Mouse (Mus musculus) liver, embryonic 13.5 days (tissue): Measurements from ENCODE around the gene Btnl1. TPM values are rescaled to one million over a fixed set of nuclear protein-coding genes. Genes with fewer than 3 reads are reported as not detected.

Experiments
- ATAC-seq: fragments of 200-750 bp; cut with Nextera tagmentation; 2 replicates; pipeline ENCODE4 v1.8.0; 2017; ENCODE audit warnings: low read depth, mild to moderate bottlenecking, moderate number of reproducible peaks, moderate library complexity
- DNase-seq: peaks from one replicate; pipeline ENCODE4 v3.0.0; 2022
- H3K27ac ChIP-seq: fragments of 300-500 bp; sonication (generic); 2 replicates; pipeline ENCODE4 v1.5.1; 2015; ENCODE audit warnings: moderate library complexity, mild to moderate bottlenecking, inconsistent platforms
- H3K27me3 ChIP-seq: fragments of 300-500 bp; sonication (generic); 2 replicates; pipeline ENCODE4 v1.6.1; 2015; ENCODE audit warnings: mild to moderate bottlenecking, inconsistent platforms
- H3K36me3 ChIP-seq: fragments of 300-500 bp; sonication (generic); 2 replicates; pipeline ENCODE4 v1.6.1; 2015; ENCODE audit warnings: mild to moderate bottlenecking, inconsistent platforms
- H3K4me1 ChIP-seq: fragments of 300-500 bp; sonication (generic); replicated peaks from 2 replicates; pipeline ENCODE4 v1.6.1; 2015; ENCODE audit warnings: inconsistent platforms
- H3K4me2 ChIP-seq: fragments of 300-500 bp; sonication (generic); 2 replicates; pipeline ENCODE4 v1.6.1; 2015; ENCODE audit warnings: inconsistent platforms, mild to moderate bottlenecking, moderate library complexity
- H3K4me3 ChIP-seq: fragments of 300-500 bp; sonication (generic); replicated peaks from 2 replicates; pipeline ENCODE4 v1.5.1; 2015; ENCODE audit warnings: mild to moderate bottlenecking, inconsistent platforms
- H3K9ac ChIP-seq: fragments of 300-500 bp; sonication (generic); 2 replicates; pipeline ENCODE4 v1.6.1; 2015; ENCODE audit warnings: mild to moderate bottlenecking, inconsistent platforms
- H3K9me3 ChIP-seq: fragments of 300-500 bp; sonication (generic); replicated peaks from 2 replicates; pipeline ENCODE4 v1.6.1; 2016; ENCODE audit warnings: inconsistent platforms
- WGBS: fragments of 180-500 bp; shearing (Covaris S2); methylation state at CpG from one replicate; pipeline ENCODE4 v1.1.7; 2015; ENCODE audit not compliant: insufficient replicate concordance; 5-methylcytosine and 5-hydroxymethylcytosine counted together
- polyA plus RNA-seq: library from polyadenylated mRNA; unstranded; fragments of >200 nt; fragmentation: Nextera tagmentation; extraction: Ambion mirVana; gene quantifications from 2 replicates; pipeline ENCODE4 v1.2.1, GENCODE M21; 2015

The Btnl1 gene
- polyA plus RNA-seq, 1 experiment from 2014 or later, result not detected

DNA sequence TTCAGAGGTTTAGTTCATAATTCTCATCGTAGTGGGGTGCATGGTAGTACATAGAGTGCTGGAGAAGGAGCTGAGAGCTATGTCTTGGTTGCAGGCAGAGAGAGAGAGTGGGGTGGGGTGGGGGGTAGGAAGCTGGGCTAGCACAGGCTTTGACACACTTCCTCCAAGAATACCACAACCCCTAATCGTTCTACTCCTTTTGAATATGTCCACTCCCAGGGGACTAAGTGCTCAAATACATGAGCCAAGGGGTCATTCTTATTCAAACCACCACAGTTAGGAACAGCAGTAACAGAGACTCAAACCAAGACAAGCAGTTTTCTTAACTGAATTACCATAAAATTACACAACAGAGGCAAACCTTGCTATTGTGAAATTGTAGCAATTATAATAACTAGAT, 9.7 kb downstream of the Btnl1 start:
- no peaks in the 10 kb centered on the region for H3K9me3 ChIP-seq
- ATAC-seq (no peak), DNase-seq (no peak)
- peaks cover 8% of the 10 kb centered on the region for H3K27me3 ChIP-seq
- no peaks in the 10 kb centered on the region for H3K36me3 ChIP-seq
- no peak overlapping the region for H3K27ac ChIP-seq
- no peak overlapping the region for H3K9ac ChIP-seq
- WGBS, result 26% methylated on average over 2 of the region's 2 CpGs
- no peak overlapping the region for H3K4me2 ChIP-seq
- no peak overlapping the region for H3K4me3 ChIP-seq
- no peaks in the 10 kb centered on the region for H3K4me1 ChIP-seq

DNA sequence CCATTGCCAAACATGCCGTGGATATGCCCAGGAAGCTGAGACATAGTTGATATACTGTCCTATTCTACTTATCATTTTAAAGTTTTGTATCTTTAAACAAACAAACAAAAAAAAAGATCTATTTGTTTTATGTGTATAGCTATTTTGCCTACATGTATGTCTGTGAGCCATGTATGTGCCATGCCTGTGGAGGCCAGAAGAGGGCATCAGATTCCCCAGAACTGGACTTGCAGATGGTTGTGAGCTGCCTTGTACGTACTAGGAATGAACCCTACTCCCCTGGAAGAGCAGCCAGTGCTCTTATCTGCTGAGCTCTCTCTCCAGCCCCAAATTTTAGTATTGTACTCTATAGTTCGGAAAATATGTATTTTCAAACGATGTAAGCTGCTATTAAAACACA, 11.6 kb downstream of the Btnl1 start:
- no peak overlapping the region for H3K4me3 ChIP-seq
- no peaks in the 10 kb centered on the region for H3K9me3 ChIP-seq
- H3K36me3 ChIP-seq, result no peaks in the 10 kb centered on the region
- no peak overlapping the region for H3K9ac ChIP-seq
- WGBS, result 29% methylated on average over 4 of the region's 4 CpGs
- H3K4me1 ChIP-seq, result 0 out of 2 replicates have a peak, but pooled peaks cover 2% of the 10 kb centered on the region
- ATAC-seq (no peak), DNase-seq (no peak)
- no peak overlapping the region for H3K4me2 ChIP-seq
- peaks cover 21% of the 10 kb centered on the region for H3K27me3 ChIP-seq
- H3K27ac ChIP-seq, result no peak overlapping the region

DNA sequence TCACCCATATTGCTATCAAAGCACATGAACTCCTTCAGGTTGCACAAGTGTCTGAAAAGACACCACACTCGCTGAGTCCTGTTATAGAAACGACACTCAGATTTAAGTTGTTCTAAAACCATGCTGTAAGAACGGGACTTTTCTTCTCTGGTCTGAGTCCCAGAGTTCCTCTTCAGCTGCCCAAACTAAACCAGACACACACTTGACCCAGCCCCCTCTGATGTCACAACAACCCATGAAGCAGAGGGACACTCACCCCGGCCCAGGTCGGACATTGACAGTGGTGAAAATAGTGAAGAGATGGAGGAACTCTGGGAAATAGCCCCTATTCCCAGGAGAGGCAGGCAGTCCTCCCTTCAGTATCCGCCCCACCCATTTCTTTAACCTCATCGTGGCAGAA, 14.6 kb downstream of the Btnl1 start:
- H3K27ac ChIP-seq, result no peak overlapping the region
- no peak overlapping the region for H3K9ac ChIP-seq
- 30% methylated on average over 7 of the region's 7 CpGs for WGBS

DNA sequence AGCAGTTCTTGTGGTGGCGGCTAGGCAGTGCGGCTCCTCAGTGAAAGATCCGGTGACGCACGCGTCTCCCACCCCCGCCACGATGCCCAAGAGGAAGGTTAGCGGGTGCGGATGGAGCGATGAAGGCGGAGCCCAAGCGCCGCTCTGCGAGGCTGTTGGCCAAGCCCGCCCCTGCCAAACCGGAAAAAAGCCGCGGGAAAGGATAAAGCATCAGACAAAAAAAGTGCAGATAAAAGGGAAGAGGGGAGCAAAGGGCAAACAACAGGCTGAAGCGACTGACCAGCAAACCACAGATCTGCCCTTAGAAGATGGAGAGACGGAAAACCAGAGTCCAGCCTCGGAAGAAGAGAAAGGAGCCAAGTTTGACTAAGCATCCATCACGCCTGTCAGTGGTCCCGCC, 15.4 kb downstream of the Btnl1 start:
- DNase-seq (no peak), ATAC-seq (no peak)
- Histone ChIP-seq H3K36me3 (no peaks in the 10 kb centered on the region), H3K9ac (no peak overlapping the region), H3K4me1 (0 out of 2 replicates have a peak, but pooled peaks cover 2% of the 10 kb centered on the region), H3K9me3 (no peaks in the 10 kb centered on the region), H3K4me3 (peak overlapping the region; percentile 18; the same call in 1 of the 2 replicates), H3K27ac (no peak overlapping the region), H3K27me3 (peaks cover 21% of the 10 kb centered on the region), H3K4me2 (peak overlapping the region; percentile 41)
- 2% methylated on average over 24 of the region's 24 CpGs for WGBS

More for the DNA sequence above, 14.6 kb downstream of the Btnl1 start:
- Histone ChIP-seq H3K36me3 (no peaks in the 10 kb centered on the region), H3K4me3 (no peak overlapping the region), H3K4me1 (0 out of 2 replicates have a peak, but pooled peaks cover 2% of the 10 kb centered on the region), H3K27me3 (peaks cover 21% of the 10 kb centered on the region), H3K4me2 (no peak overlapping the region), H3K9me3 (no peaks in the 10 kb centered on the region)
- DNase-seq (no peak), ATAC-seq (no peak)

DNA sequence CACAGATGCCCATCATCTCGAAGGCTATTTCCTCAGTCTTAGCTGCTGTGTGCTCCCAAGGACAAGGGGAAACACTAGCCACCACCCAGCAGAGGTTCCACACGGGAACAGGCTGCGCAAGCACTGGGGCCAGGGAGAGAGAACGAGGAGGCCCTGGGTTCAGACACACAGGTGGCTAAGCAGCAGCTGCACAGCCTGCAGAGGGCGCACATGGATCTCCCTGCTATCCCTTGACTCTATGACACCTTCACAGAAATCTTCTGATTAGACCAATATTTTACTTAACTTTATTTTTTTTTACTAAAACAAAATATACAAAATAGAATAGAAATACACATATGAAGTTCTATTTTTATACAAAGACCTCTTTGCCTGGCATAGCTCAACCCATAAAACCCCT, 20.4 kb downstream of the Btnl1 start:
- no peaks in the 10 kb centered on the region for H3K36me3 ChIP-seq
- H3K4me2 ChIP-seq, result no peak overlapping the region
- peaks cover 40% of the 10 kb centered on the region for H3K27me3 ChIP-seq
- H3K4me1 ChIP-seq, result no peaks in the 10 kb centered on the region
- H3K27ac ChIP-seq, result no peak overlapping the region
- 45% methylated on average over 5 of the region's 5 CpGs for WGBS
- no peaks in the 10 kb centered on the region for H3K9me3 ChIP-seq
- ATAC-seq, result no peak
- no peak for DNase-seq
- no peak overlapping the region for H3K4me3 ChIP-seq
- H3K9ac ChIP-seq, result no peak overlapping the region

DNA sequence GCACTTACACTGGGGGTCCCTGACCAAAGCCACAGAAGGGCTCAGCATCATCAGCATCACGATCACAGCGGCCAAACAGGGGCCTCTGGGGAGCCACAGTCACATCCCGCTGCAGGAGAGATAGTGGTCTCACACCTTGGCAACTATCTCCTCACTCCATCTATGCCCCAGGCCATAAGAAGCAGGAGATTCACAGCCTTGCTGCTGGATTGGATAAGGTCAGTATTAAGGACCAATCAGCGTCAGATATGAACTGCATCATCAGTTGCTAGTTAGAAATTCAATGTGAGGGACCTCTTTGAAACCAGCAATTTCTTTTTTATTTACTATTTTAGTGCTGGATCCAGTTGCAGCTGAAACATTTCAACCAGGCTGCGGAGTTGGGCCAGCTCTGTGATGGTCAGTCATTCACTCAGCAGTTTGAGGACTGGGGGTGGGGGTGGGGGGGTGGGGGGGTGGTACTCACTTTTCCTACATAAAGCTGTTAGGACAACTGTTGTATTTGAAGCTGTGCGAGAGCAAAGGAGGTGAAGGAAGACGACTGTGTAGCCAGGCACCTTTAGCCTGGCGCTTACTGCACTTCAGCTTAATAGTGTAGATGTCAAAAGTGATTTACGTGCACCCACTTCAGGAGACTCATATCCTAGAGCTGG, 21.3 kb downstream of the Btnl1 start:
- 13% methylated on average over 9 of the region's 9 CpGs for WGBS

DNA sequence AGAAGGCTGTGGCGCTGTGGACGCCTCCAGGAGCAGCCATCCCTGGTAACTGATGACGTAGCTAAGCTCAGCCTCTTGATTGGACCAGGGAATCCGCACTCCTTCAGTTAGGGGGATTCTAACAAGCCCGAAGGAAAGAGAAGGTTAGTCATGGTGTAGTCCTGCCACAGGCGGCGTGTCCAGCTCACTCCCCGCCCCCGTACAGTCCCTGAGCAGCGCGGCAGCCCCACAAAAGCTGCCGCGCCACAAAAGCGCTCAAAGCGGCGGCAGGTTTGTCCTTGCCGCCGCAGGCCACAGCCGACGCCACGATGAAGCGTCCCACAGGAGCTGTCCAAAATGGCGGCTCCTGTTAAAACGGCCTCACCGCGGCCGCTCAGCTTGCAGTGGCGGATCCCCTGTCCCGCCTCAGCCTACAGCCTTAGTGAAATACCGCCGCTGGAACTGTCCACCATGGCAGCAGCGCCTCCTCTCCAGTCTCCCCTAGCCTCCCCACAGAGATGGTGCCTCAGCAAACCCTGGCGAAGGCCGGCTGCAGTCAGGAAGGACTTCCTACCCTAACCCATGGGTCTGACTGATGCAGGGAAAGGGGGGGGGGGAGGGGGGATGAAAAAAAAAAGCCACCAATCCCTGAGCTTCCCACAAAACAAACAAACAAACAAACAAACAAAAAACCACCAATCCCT, 21.9 kb downstream of the Btnl1 start, which contains the start of gene BC051142:
TSS of gene BC051142 (plus strand) at position 110 of the 683 bp plus-strand sequence.
- Histone ChIP-seq H3K36me3 (no peaks in the 10 kb centered on the region), H3K4me3 (peak within 1 kb of the TSS; percentile 52), H3K9me3 (no peaks in the 10 kb centered on the region), H3K27ac (no peak within 1 kb of the TSS), H3K4me2 (peak within 1 kb of the TSS; percentile 66), H3K27me3 (peaks cover 39% of the 10 kb centered on the region), H3K4me1 (no peaks in the 10 kb centered on the region), H3K9ac (peak within 1 kb of the TSS; percentile 61)
- WGBS, result 9% methylated on average over 33 of the region's 34 CpGs
- DNase-seq (peak; percentile 30), ATAC-seq (peak; percentile 71)

More for the DNA sequence above, 21.3 kb downstream of the Btnl1 start:
- no peaks in the 10 kb centered on the region for H3K36me3 ChIP-seq
- peak overlapping the region; percentile 66 for H3K4me2 ChIP-seq
- ATAC-seq (no peak), DNase-seq (peak; percentile 18)
- H3K27ac ChIP-seq, result no peak overlapping the region
- no peak overlapping the region for H3K9ac ChIP-seq
- H3K4me1 ChIP-seq, result no peaks in the 10 kb centered on the region
- H3K4me3 ChIP-seq, result peak overlapping the region; percentile 52
- H3K27me3 ChIP-seq, result peaks cover 38% of the 10 kb centered on the region
- H3K9me3 ChIP-seq, result no peaks in the 10 kb centered on the region

DNA sequence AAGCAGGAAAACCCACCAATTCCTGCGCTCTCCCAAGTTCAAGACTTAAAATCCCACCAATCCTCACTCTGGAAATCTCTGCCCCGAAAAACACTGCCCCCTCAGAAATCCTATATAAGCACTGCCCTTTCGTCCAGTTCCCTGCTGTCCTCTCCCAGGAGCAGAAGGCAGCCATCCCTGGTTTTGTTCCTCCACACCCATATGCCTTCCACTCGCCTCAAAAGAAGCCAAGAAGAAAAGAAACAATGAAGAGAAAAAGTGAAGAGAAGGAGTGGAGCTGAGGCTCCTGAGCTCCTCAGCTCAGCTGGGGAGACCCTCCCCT, 22.4 kb downstream of the Btnl1 start:
- Histone ChIP-seq H3K4me2 (peak overlapping the region; percentile 66), H3K4me3 (peak overlapping the region; percentile 52; the same call in 1 of the 2 replicates), H3K9me3 (no peaks in the 10 kb centered on the region), H3K9ac (no peak overlapping the region), H3K27me3 (peaks cover 39% of the 10 kb centered on the region), H3K27ac (no peak overlapping the region), H3K4me1 (no peaks in the 10 kb centered on the region), H3K36me3 (no peaks in the 10 kb centered on the region)
- 50% methylated on average over 4 of the region's 4 CpGs for WGBS
- ATAC-seq (no peak), DNase-seq (no peak)

DNA sequence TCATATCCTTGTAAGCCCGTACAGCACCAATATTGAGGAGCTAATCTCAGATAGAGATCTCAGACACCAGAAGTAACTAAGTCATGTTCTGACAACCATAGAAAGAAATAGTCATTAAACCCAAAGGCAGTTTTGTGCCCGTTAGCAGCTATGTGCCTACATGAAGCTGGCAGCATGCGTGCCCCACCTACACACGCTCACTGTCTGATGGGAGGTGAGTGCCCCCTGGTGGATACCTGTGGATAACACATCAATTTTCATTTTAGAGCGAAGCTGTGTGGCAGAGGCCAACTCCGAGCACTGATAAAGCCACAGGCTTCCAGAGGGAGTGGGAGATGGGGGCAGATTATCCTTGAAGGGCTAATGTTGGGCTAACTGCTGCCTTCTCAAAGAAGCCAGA, 34.2 kb downstream of the Btnl1 start:
- ATAC-seq, result no peak

DNA sequence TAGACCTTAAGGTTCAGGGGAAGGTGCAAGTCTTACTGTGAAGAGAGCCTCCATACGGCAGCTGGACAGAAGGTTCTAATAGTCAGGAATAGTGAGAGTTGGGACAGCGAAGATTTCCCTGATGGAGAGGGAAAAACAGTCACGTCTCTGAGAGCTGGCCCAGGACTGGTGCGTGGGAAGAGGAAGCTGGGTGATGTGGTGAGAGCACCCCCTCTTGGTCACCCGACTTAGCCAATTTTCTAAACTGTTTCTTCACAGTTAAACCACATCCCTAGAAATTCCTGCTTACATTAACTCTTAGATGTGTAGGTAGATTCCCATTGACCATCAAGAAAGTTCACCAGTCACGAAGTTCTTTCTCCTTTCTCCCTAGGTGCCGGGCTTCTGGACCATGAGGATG, 43.1 kb downstream of the Btnl1 start:
- DNase-seq (no peak), ATAC-seq (no peak)
- Histone ChIP-seq H3K27ac (no peak overlapping the region), H3K4me1 (no peaks in the 10 kb centered on the region), H3K9ac (no peak overlapping the region), H3K9me3 (no peaks in the 10 kb centered on the region), H3K4me3 (no peak overlapping the region), H3K27me3 (peaks cover 5% of the 10 kb centered on the region), H3K4me2 (no peak overlapping the region), H3K36me3 (no peaks in the 10 kb centered on the region)
- 46% methylated on average over 7 of the region's 7 CpGs for WGBS

More for the DNA sequence above, 34.2 kb downstream of the Btnl1 start:
- Histone ChIP-seq H3K4me1 (no peaks in the 10 kb centered on the region), H3K9me3 (no peaks in the 10 kb centered on the region), H3K27me3 (peaks cover 7% of the 10 kb centered on the region), H3K4me2 (no peak overlapping the region), H3K36me3 (no peaks in the 10 kb centered on the region), H3K27ac (no peak overlapping the region), H3K9ac (no peak overlapping the region), H3K4me3 (no peak overlapping the region)
- DNase-seq, result peak; percentile 18
- WGBS, result 22% methylated on average over 6 of the region's 6 CpGs

DNA sequence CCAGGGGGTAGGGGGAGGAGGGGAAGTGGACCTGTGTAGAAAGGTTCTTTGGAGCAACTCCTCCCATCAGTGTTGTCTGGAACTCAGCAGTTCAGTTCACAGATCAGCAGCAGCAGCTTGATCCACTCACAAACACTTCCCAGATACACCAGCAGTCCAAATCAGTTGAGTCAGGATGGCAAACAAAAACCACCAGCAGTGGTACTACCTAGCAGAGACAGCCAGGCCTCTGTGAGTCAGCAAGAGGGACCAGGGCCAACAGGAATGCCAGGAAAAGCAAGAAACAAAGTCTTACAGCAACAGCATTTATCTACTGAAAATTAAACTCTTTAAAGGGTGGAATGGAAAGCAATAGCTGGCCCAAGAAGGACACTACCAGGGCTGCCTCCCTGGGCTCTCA, 50.7 kb downstream of the Btnl1 start:
- no peak for DNase-seq
- no peak overlapping the region for H3K9ac ChIP-seq
- no peak overlapping the region for H3K4me2 ChIP-seq
- H3K4me3 ChIP-seq, result no peak overlapping the region
- ATAC-seq, result no peak
- no peaks in the 10 kb centered on the region; the same call in 1 of the 2 replicates for H3K27me3 ChIP-seq
- no peak overlapping the region for H3K27ac ChIP-seq
- H3K4me1 ChIP-seq, result no peaks in the 10 kb centered on the region
- no peaks in the 10 kb centered on the region for H3K36me3 ChIP-seq
- no peaks in the 10 kb centered on the region for H3K9me3 ChIP-seq
